Mouse (Mus musculus) hindbrain, embryonic 13.5 days (tissue): ENCODE measurements at regions not wholly inside any gene's neighbourhood (a gene's known extent, or its start where the extent isn't known, plus 50 kb on each side); places are given as distances from the start of the nearest gene placed in this dataset.

Experiments
- ATAC-seq: fragments of 200-750 bp; cut with Nextera tagmentation; 2 replicates; pipeline ENCODE4 v1.8.0; 2017; ENCODE audit warnings: moderate TSS enrichment; ENCODE audit not compliant: low FRiP score
- H3K27ac ChIP-seq: fragments of 300-500 bp; sonication (generic); 2 replicates; pipeline ENCODE4 v1.5.1; 2015; ENCODE audit warnings: inconsistent platforms, mild to moderate bottlenecking, moderate library complexity
- H3K27me3 ChIP-seq: fragments of 300-500 bp; sonication (generic); 2 replicates; pipeline ENCODE4 v1.6.1; 2015; ENCODE audit warnings: mild to moderate bottlenecking, inconsistent platforms
- H3K36me3 ChIP-seq: fragments of 300-500 bp; sonication (generic); 2 replicates; pipeline ENCODE4 v1.6.1; 2015; ENCODE audit warnings: mild to moderate bottlenecking, inconsistent platforms
- H3K4me1 ChIP-seq: fragments of 300-500 bp; sonication (generic); replicated peaks from 2 replicates; pipeline ENCODE4 v1.6.1; 2015; ENCODE audit warnings: inconsistent platforms
- H3K4me2 ChIP-seq: fragments of 300-500 bp; sonication (generic); 2 replicates; pipeline ENCODE4 v1.6.1; 2015; ENCODE audit warnings: inconsistent platforms, mild to moderate bottlenecking, moderate library complexity
- H3K4me3 ChIP-seq: fragments of 300-500 bp; sonication (generic); 2 replicates; pipeline ENCODE4 v1.5.1; 2015; ENCODE audit warnings: mild to moderate bottlenecking, inconsistent platforms
- H3K9ac ChIP-seq: fragments of 300-500 bp; sonication (generic); 2 replicates; pipeline ENCODE4 v1.6.1; 2015; ENCODE audit warnings: mild to moderate bottlenecking, inconsistent platforms
- H3K9me3 ChIP-seq: fragments of 300-500 bp; sonication (generic); 2 replicates; pipeline ENCODE4 v1.6.1; 2016; ENCODE audit warnings: inconsistent platforms
- WGBS: fragments of 180-500 bp; shearing (Covaris S2); methylation state at CpG from one replicate; pipeline ENCODE4 v1.1.7; 2015; 5-methylcytosine and 5-hydroxymethylcytosine counted together

- no peaks in the 10 kb centered on the region for H3K27me3 ChIP-seq
- ATAC-seq: no peak
- H3K9me3 ChIP-seq: no peaks in the 10 kb centered on the region
Measured at GRCm38 (mm10) chr1:105206216-105206615, 150.3 kb downstream of the Rnf152 start.

GRCm38 (mm10) chr1:105199305-105199704 is 157.2 kb downstream of the Rnf152 start:
- Histone ChIP-seq H3K4me1 (no peaks in the 10 kb centered on the region), H3K27ac (no peak overlapping the region), H3K4me2 (no peak overlapping the region), H3K36me3 (no peaks in the 10 kb centered on the region), H3K4me3 (no peak overlapping the region), H3K9ac (no peak overlapping the region), H3K27me3 (no peaks in the 10 kb centered on the region), H3K9me3 (peaks cover 7% of the 10 kb centered on the region; the same call in 1 of the 2 replicates)
- ATAC-seq: no peak
- WGBS: 78% methylated on average over 3 of the region's 3 CpGs

More at GRCm38 (mm10) chr1:105206216-105206615, 150.3 kb downstream of the Rnf152 start:
- Histone ChIP-seq H3K27ac (no peak overlapping the region), H3K4me1 (no peaks in the 10 kb centered on the region), H3K4me3 (no peak overlapping the region), H3K36me3 (no peaks in the 10 kb centered on the region), H3K4me2 (no peak overlapping the region), H3K9ac (no peak overlapping the region)

GRCm38 (mm10) chr1:105191126-105191525 is 165.4 kb downstream of the Rnf152 start:
- Histone ChIP-seq H3K4me3 (no peak overlapping the region), H3K27ac (no peak overlapping the region), H3K9me3 (no peaks in the 10 kb centered on the region), H3K27me3 (no peaks in the 10 kb centered on the region), H3K4me2 (no peak overlapping the region), H3K9ac (no peak overlapping the region), H3K4me1 (no peaks in the 10 kb centered on the region), H3K36me3 (no peaks in the 10 kb centered on the region)
- ATAC-seq: no peak
- 91% methylated on average over 3 of the region's 3 CpGs for WGBS

- Histone ChIP-seq H3K9ac (no peak overlapping the region), H3K4me2 (no peak overlapping the region), H3K9me3 (no peaks in the 10 kb centered on the region), H3K27ac (no peak overlapping the region), H3K4me3 (no peak overlapping the region), H3K27me3 (no peaks in the 10 kb centered on the region), H3K36me3 (no peaks in the 10 kb centered on the region), H3K4me1 (no peaks in the 10 kb centered on the region)
- no peak for ATAC-seq
Measured at GRCm38 (mm10) chr1:105188920-105189266, 167.6 kb downstream of the Rnf152 start.

GRCm38 (mm10) chr1:105188210-105188919 is 168.1 kb downstream of the Rnf152 start:
- 76% methylated on average over 3 of the region's 3 CpGs for WGBS
- no peak for ATAC-seq
- Histone ChIP-seq H3K4me3 (no peak overlapping the region), H3K27ac (no peak overlapping the region), H3K27me3 (no peaks in the 10 kb centered on the region), H3K4me2 (no peak overlapping the region), H3K36me3 (no peaks in the 10 kb centered on the region), H3K4me1 (no peaks in the 10 kb centered on the region), H3K9me3 (no peaks in the 10 kb centered on the region), H3K9ac (no peak overlapping the region)

- Histone ChIP-seq H3K4me1 (0 out of 2 replicates have a peak, but pooled peaks cover under 1% of the 10 kb centered on the region), H3K9me3 (no peaks in the 10 kb centered on the region), H3K4me2 (no peak overlapping the region), H3K27ac (no peak overlapping the region), H3K9ac (no peak overlapping the region), H3K36me3 (no peaks in the 10 kb centered on the region), H3K4me3 (no peak overlapping the region), H3K27me3 (no peaks in the 10 kb centered on the region)
- 89% methylated on average over 3 of the region's 3 CpGs for WGBS
- no peak for ATAC-seq
Measured at GRCm38 (mm10) chr1:105184470-105184869, 172.0 kb downstream of the Rnf152 start.

GRCm38 (mm10) chr1:105179371-105179823 is 177.1 kb downstream of the Rnf152 start:
- Histone ChIP-seq H3K4me2 (no peak overlapping the region), H3K36me3 (no peaks in the 10 kb centered on the region), H3K27me3 (no peaks in the 10 kb centered on the region), H3K4me3 (no peak overlapping the region), H3K27ac (peak overlapping the region; percentile 5; the same call in 1 of the 2 replicates), H3K9me3 (no peaks in the 10 kb centered on the region), H3K9ac (no peak overlapping the region), H3K4me1 (peaks cover 12% of the 10 kb centered on the region; the same call in 1 of the 2 replicates)
- 64% methylated on average over 3 of the region's 3 CpGs for WGBS
- ATAC-seq: peak; percentile 66; the same call in 1 of the 2 replicates

GRCm38 (mm10) chr1:105178773-105179172 is 177.7 kb downstream of the Rnf152 start:
- no peak overlapping the region for H3K27ac ChIP-seq
- peaks cover 12% of the 10 kb centered on the region; the same call in 1 of the 2 replicates for H3K4me1 ChIP-seq
- no peaks in the 10 kb centered on the region for H3K36me3 ChIP-seq
- no peak overlapping the region for H3K9ac ChIP-seq
- no peaks in the 10 kb centered on the region for H3K27me3 ChIP-seq
- no peak overlapping the region for H3K4me3 ChIP-seq
- peak; percentile 61 for ATAC-seq
- WGBS: 18% methylated on average over 6 of the region's 6 CpGs
- no peaks in the 10 kb centered on the region for H3K9me3 ChIP-seq
- no peak overlapping the region for H3K4me2 ChIP-seq

GRCm38 (mm10) chr1:105177938-105178337 is 178.6 kb downstream of the Rnf152 start:
- Histone ChIP-seq H3K4me2 (no peak overlapping the region), H3K9ac (no peak overlapping the region), H3K4me1 (peaks cover 12% of the 10 kb centered on the region; the same call in 1 of the 2 replicates), H3K36me3 (no peaks in the 10 kb centered on the region), H3K9me3 (no peaks in the 10 kb centered on the region), H3K27me3 (no peaks in the 10 kb centered on the region), H3K4me3 (no peak overlapping the region), H3K27ac (no peak overlapping the region)
- ATAC-seq: no peak
- WGBS: 96% methylated on average over 2 of the region's 2 CpGs

GRCm38 (mm10) chr1:105177015-105177762 is 179.3 kb downstream of the Rnf152 start:
- no peak overlapping the region for H3K9ac ChIP-seq
- no peaks in the 10 kb centered on the region for H3K27me3 ChIP-seq
- no peak for ATAC-seq
- WGBS: 83% methylated on average over 10 of the region's 10 CpGs
- no peak overlapping the region for H3K4me3 ChIP-seq
- H3K4me1 ChIP-seq: peaks cover 12% of the 10 kb centered on the region; the same call in 1 of the 2 replicates
- no peak overlapping the region for H3K27ac ChIP-seq
- H3K4me2 ChIP-seq: no peak overlapping the region
- no peaks in the 10 kb centered on the region for H3K9me3 ChIP-seq
- H3K36me3 ChIP-seq: no peaks in the 10 kb centered on the region

GRCm38 (mm10) chr1:105170979-105171378 is 185.5 kb downstream of the Rnf152 start:
- no peak for ATAC-seq
- whole genome bisulfite sequencing: 89% methylated on average over 1 of the region's 1 CpGs
- no peaks in the 10 kb centered on the region for H3K4me1 ChIP-seq
- no peaks in the 10 kb centered on the region for H3K36me3 ChIP-seq
- H3K27ac ChIP-seq: no peak overlapping the region
- H3K4me2 ChIP-seq: no peak overlapping the region
- H3K27me3 ChIP-seq: no peaks in the 10 kb centered on the region
- H3K9ac ChIP-seq: no peak overlapping the region
- H3K4me3 ChIP-seq: no peak overlapping the region
- H3K9me3 ChIP-seq: no peaks in the 10 kb centered on the region

GRCm38 (mm10) chr1:105170114-105170506 is 186.4 kb downstream of the Rnf152 start:
- no peak for ATAC-seq
- H3K27me3 ChIP-seq: no peaks in the 10 kb centered on the region
- no peak overlapping the region for H3K27ac ChIP-seq
- H3K9ac ChIP-seq: no peak overlapping the region
- no peak overlapping the region for H3K4me3 ChIP-seq
- H3K9me3 ChIP-seq: no peaks in the 10 kb centered on the region
- no peaks in the 10 kb centered on the region for H3K36me3 ChIP-seq
- no peak overlapping the region for H3K4me2 ChIP-seq
- H3K4me1 ChIP-seq: no peaks in the 10 kb centered on the region
- WGBS: 91% methylated on average over 4 of the region's 4 CpGs
